Mouse (Mus musculus) MEL (cell line): ENCODE measurements around the gene Rasl2-9. TPM values are rescaled to one million over a fixed set of nuclear protein-coding genes. Genes with fewer than 3 reads are reported as not detected.
A peak's percentile ranks its signal among the peaks of the same experiment; 100 is the strongest.

Source experiments
- DNase-seq: peaks from one replicate; pipeline ENCODE4 v3.0.0; 2011; ENCODE audit warnings: low read depth, low spot score
- H3K27ac ChIP-seq: 2 replicates; pipeline ENCODE4 v1.5.1; 2012; ENCODE audit warnings: low read depth, mild to moderate bottlenecking, control low read depth, low read length, moderate library complexity; ENCODE audit not compliant: control insufficient read depth
- H3K27me3 ChIP-seq, 2 experiments: fragments of 150-350 bp in 1 of 2; sonication (generic) in 1 of 2; 2 replicates each; pipeline ENCODE4 v1.6.1; 2012; ENCODE audit warnings: low read length in 2 of 2, mild to moderate bottlenecking in 2 of 2, improper control_type of control experiment in 1 of 2, moderate library complexity in 1 of 2; ENCODE audit not compliant: insufficient read depth in 2 of 2, control insufficient read depth in 1 of 2
- H3K36me3 ChIP-seq, 2 experiments: 2 replicates each; pipeline ENCODE4 v1.6.1; 2012 to 2014; ENCODE audit warnings: low read length in 2 of 2, improper control_type of control experiment in 1 of 2, inconsistent platforms in 1 of 2, mild to moderate bottlenecking in 1 of 2; ENCODE audit not compliant: insufficient read depth in 2 of 2, control insufficient read depth in 1 of 2
- H3K4me1 ChIP-seq, 2 experiments: fragments of 150-350 bp in 1 of 2; sonication (generic) in 1 of 2; 2 replicates each; pipeline ENCODE4 v1.6.1; 2012; ENCODE audit warnings: low read length in 2 of 2, improper control_type of control experiment in 1 of 2, mild to moderate bottlenecking in 1 of 2; ENCODE audit not compliant: insufficient read depth in 2 of 2, control insufficient read depth in 1 of 2
- H3K4me3 ChIP-seq, 2 experiments: fragments of 150-350 bp in 1 of 2; sonication (generic) in 1 of 2; 2 replicates each; pipeline ENCODE4 v1.5.1; 2012; ENCODE audit warnings: low read depth in 2 of 2, low read length in 2 of 2, mild to moderate bottlenecking in 2 of 2, moderate library complexity in 2 of 2, control low read depth in 1 of 2, improper control_type of control experiment in 1 of 2; ENCODE audit not compliant: control insufficient read depth in 1 of 2, insufficient read depth in 1 of 2
- H3K79me2 ChIP-seq: 2 replicates; pipeline ENCODE4 v1.6.1; 2012; ENCODE audit warnings: mild to moderate bottlenecking, low read length, moderate library complexity; ENCODE audit not compliant: control insufficient read depth, poor library complexity, insufficient read depth
- H3K9ac ChIP-seq: 2 replicates; pipeline ENCODE4 v1.6.1; 2012; ENCODE audit warnings: low read depth, mild to moderate bottlenecking, control low read depth, low read length, moderate library complexity; ENCODE audit not compliant: control insufficient read depth, poor library complexity, severe bottlenecking
- H3K9me3 ChIP-seq: fragments of 150-350 bp; sonication (generic); replicated peaks from 2 replicates; pipeline ENCODE4 v1.6.1; 2012; ENCODE audit warnings: mild to moderate bottlenecking, low read length, improper control_type of control experiment, moderate library complexity; ENCODE audit not compliant: insufficient read depth
- CHD2 ChIP-seq: IDR thresholded peaks from 2 replicates; pipeline ENCODE4 v1.6.1; 2011; ENCODE audit warnings: low read length, improper control_type of control experiment
- CTCF ChIP-seq, 3 experiments: IDR thresholded peaks in 2 of 3; conservative IDR thresholded peaks in 1 of 3; 2 replicates each; pipeline ENCODE4 v1.5.1; 2011 to 2012; ENCODE audit warnings: low read length in 3 of 3, low read depth in 2 of 3, mild to moderate bottlenecking in 2 of 3, improper control_type of control experiment in 1 of 3, inconsistent platforms in 1 of 3, mixed read lengths in 1 of 3, moderate library complexity in 1 of 3; ENCODE audit not compliant: control insufficient read depth in 1 of 3, insufficient read depth in 1 of 3, poor library complexity in 1 of 3, severe bottlenecking in 1 of 3
- E2F4 ChIP-seq: IDR thresholded peaks from 2 replicates; pipeline ENCODE4 v1.6.1; 2011; ENCODE audit warnings: low read depth, low read length, improper control_type of control experiment, borderline replicate concordance
- EP300 ChIP-seq, 2 experiments: IDR thresholded peaks; 2 replicates each; pipeline ENCODE4 v1.6.1; 2011; ENCODE audit warnings: improper control_type of control experiment in 2 of 2, low read length in 2 of 2, low read depth in 1 of 2, mild to moderate bottlenecking in 1 of 2
- GABPA ChIP-seq: IDR thresholded peaks from 2 replicates; pipeline ENCODE4 v1.6.1; 2012; ENCODE audit warnings: low read depth, mild to moderate bottlenecking, inconsistent platforms, low read length, improper control_type of control experiment, moderate library complexity
- GATA1 ChIP-seq: IDR thresholded peaks from 2 replicates; pipeline ENCODE4 v1.6.1; 2011; ENCODE audit warnings: low read depth, low read length, improper control_type of control experiment
- JUND ChIP-seq: IDR thresholded peaks from 2 replicates; pipeline ENCODE4 v1.6.1; 2011; ENCODE audit warnings: low read depth, mild to moderate bottlenecking, improper control_type of control experiment, low read length
- MYB ChIP-seq: IDR thresholded peaks from 2 replicates; pipeline ENCODE4 v1.6.1; 2011; ENCODE audit warnings: mild to moderate bottlenecking, low read depth, low read length, improper control_type of control experiment
- MYC ChIP-seq: IDR thresholded peaks from 2 replicates; pipeline ENCODE4 v1.6.1; 2011; ENCODE audit warnings: low read depth, mild to moderate bottlenecking, low read length, improper control_type of control experiment, moderate library complexity
- POLR2AphosphoS5 ChIP-seq: IDR thresholded peaks from 2 replicates; pipeline ENCODE4 v1.6.1; 2012; ENCODE audit warnings: low read depth, borderline replicate concordance, mild to moderate bottlenecking, inconsistent platforms, low read length, moderate library complexity, mixed read lengths
- RAD21 ChIP-seq: IDR thresholded peaks from 2 replicates; pipeline ENCODE4 v1.6.1; 2011; ENCODE audit warnings: mild to moderate bottlenecking, low read depth, low read length, improper control_type of control experiment
- SMC3 ChIP-seq: IDR thresholded peaks from 2 replicates; pipeline ENCODE4 v1.6.1; 2011; ENCODE audit warnings: low read depth, low read length, improper control_type of control experiment
- TAL1 ChIP-seq: IDR thresholded peaks from 2 replicates; pipeline ENCODE4 v1.6.1; 2012; ENCODE audit warnings: mild to moderate bottlenecking, inconsistent platforms, low read length, moderate library complexity, mixed read lengths
- ZKSCAN1 ChIP-seq: IDR thresholded peaks from 2 replicates; pipeline ENCODE4 v1.6.1; 2012; ENCODE audit warnings: low read depth, mild to moderate bottlenecking, inconsistent platforms, low read length, improper control_type of control experiment, moderate library complexity
- ZMIZ1 ChIP-seq: IDR thresholded peaks from 2 replicates; pipeline ENCODE4 v1.6.1; 2012; ENCODE audit warnings: low read depth, mild to moderate bottlenecking, inconsistent platforms, low read length, improper control_type of control experiment, moderate library complexity
- ZNF384 ChIP-seq: IDR thresholded peaks from 2 replicates; pipeline ENCODE4 v1.6.1; 2012; ENCODE audit warnings: low read depth, mild to moderate bottlenecking, inconsistent platforms, low read length, improper control_type of control experiment
- polyA plus RNA-seq, 2 experiments: library from polyadenylated mRNA; stranded (reverse) in 1 of 2; unstranded in 1 of 2; fragments of >175 nt in 1 of 2; fragments of >200 nt in 1 of 2; gene quantifications; 2 replicates each; pipeline versions ENCODE4 v1.2.1 to v1.2.4; 2012; ENCODE audit warnings: low replicate concordance in 2 of 2, low read depth in 1 of 2; ENCODE audit not compliant: insufficient read length in 2 of 2, insufficient read depth in 1 of 2, missing spikeins in 1 of 2
- total RNA-seq: library from RNA; depleted of rRNA; stranded (reverse); fragments of 300-350 nt; gene quantifications from 2 replicates; pipeline ENCODE4 v1.2.3, GENCODE M21; 2012

The Rasl2-9 gene
- total and polyA plus RNA-seq, 3 experiments: 0.65 to 196 TPM; not detected in 1

DNA sequence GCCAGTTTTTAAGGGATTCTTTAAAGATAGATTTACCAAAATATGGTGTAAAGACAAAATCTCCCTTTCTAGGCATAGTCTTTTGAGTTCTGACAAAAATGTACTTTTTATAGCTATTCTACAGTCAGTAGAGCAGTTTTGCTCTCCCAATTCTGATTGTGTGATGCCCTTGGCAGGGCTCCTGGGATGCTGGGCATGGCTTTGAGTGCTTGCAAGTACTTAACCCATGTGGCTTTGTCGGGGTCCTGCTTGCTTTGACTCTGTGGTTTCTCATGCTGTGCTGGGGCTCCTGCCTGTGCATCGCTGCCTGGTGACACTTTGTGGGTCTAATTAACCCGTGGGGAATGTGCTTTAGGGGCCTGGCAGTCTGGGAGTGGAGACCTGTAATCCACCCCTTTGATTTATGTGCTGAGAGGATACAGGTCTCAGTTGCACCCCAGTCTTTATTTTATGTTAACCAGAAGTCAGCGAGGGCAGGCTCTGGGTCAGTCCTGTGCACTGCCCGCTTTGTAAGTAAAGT, 38.8 kb downstream of the Rasl2-9 start:
- no peaks in the 10 kb centered on the region for H3K27me3 ChIP-seq
- H3K9ac ChIP-seq: no peak overlapping the region
- H3K79me2 ChIP-seq: peaks cover 48% of the 10 kb centered on the region
- no peak for TF ChIP-seq ZKSCAN1
- no peak for TF ChIP-seq SMC3
- no peak for TF ChIP-seq ZMIZ1
- no peak for TF ChIP-seq CHD2
- no peak for TF ChIP-seq GABPA
- TF ChIP-seq ZNF384: no peak
- TF ChIP-seq, all 39 proteins: peak for 0
- no peak overlapping the region for H3K27ac ChIP-seq
- peaks cover 8 to 31% of the 10 kb centered on the region in 2 experiments for H3K4me1 ChIP-seq
- DNase-seq: no peak
- H3K36me3 ChIP-seq: peaks cover 22 to 34% of the 10 kb centered on the region in 2 experiments
- no peaks in the 10 kb centered on the region for H3K9me3 ChIP-seq
- no peak overlapping the region for H3K4me3 ChIP-seq

DNA sequence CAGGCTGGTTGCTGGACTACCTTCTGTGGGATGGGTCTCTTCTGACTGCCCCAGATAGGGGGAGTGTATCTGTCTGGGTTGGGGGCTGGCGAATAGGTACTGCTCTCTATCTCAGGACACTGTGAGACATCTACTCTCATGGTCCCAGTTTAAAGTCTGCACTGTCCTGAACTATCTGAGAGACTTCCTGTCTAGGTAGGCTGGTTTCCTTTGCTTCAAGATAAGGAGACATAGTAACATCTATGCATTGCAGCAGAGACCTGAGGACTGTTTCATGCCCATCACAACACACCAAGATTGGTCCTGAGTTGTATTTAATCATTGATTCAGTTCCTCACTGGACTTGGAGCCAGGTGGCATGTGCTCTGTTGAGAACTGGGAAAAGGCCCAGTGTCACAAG, 40.2 kb downstream of the Rasl2-9 start:
- TF ChIP-seq RAD21 (no peak), EP300 (IDR thresholded peaks at IDR 0.05; ENCODE audit: low read depth in 1 of 2, low read length in 2 of 2) (peak; percentile 42 to 49; a peak in 3 of 4 replicates), TAL1 (peak; percentile 52), GATA1 (peak; percentile 68)
- H3K4me1 ChIP-seq: peaks cover 8 to 34% of the 10 kb centered on the region in 2 experiments
- peaks cover 19 to 38% of the 10 kb centered on the region in 2 experiments for H3K36me3 ChIP-seq
- peak; percentile 53 for DNase-seq
- H3K4me3 ChIP-seq: no peak overlapping the region
- H3K27me3 ChIP-seq: no peaks in the 10 kb centered on the region
- peaks cover 60% of the 10 kb centered on the region for H3K79me2 ChIP-seq
- H3K9me3 ChIP-seq: no peaks in the 10 kb centered on the region
- no peak overlapping the region for H3K9ac ChIP-seq
- no peak overlapping the region for H3K27ac ChIP-seq

- H3K4me1 ChIP-seq: peaks cover 8 to 34% of the 10 kb centered on the region in 2 experiments
- peaks cover 57% of the 10 kb centered on the region for H3K79me2 ChIP-seq
- TF ChIP-seq POLR2AphosphoS5: no peak
- TF ChIP-seq CTCF (IDR thresholded peaks at IDR 0.05 in 2 of 3, conservative IDR thresholded peaks at IDR 0.05 in 1 of 3; ENCODE audit: control insufficient read depth in 1 of 3, insufficient read depth in 1 of 3, low read depth in 2 of 3, low read length in 3 of 3, poor library complexity in 1 of 3, severe bottlenecking in 1 of 3): no peak
- no peak for TF ChIP-seq MYB
- TF ChIP-seq MYC: no peak
- TF ChIP-seq ZKSCAN1: no peak
- TF ChIP-seq E2F4: no peak
- no peak for TF ChIP-seq TAL1
- no peak for TF ChIP-seq JUND
- no peak for TF ChIP-seq ZNF384
- H3K27ac ChIP-seq: no peak overlapping the region
- H3K9me3 ChIP-seq: no peaks in the 10 kb centered on the region
- H3K27me3 ChIP-seq: no peaks in the 10 kb centered on the region
- H3K36me3 ChIP-seq: peaks cover 9 to 38% of the 10 kb centered on the region in 2 experiments
- H3K9ac ChIP-seq: no peak overlapping the region
- DNase-seq: peak; percentile 39
- no peak overlapping the region for H3K4me3 ChIP-seq
Observed at GRCm38 (mm10) chr7:5083325-5084105, 42.2 kb downstream of the Rasl2-9 start.
